Mouse (Mus musculus) adrenal gland, adult 8-10 months (tissue): Measurements from ENCODE around the gene Grik1. TPM values are rescaled to one million over a fixed set of nuclear protein-coding genes. Genes with fewer than 3 reads are reported as not detected.

Source experiments
- DNase-seq: peaks from one replicate; pipeline ENCODE4 v3.0.0; 2022
- total RNA-seq, 4 experiments: library from RNA; stranded (reverse); gene quantifications; 2 replicates each; pipeline ENCODE4 v1.2.4; 2022

Gene Grik1
- total RNA-seq, 4 experiments from 2014 or later = 0.16 TPM; not detected in 3

- DNase-seq = no peak
Measured at GRCm38 (mm10) chr16:87851550-87851949, 438.5 kb downstream of the Grik1 start.

DNA sequence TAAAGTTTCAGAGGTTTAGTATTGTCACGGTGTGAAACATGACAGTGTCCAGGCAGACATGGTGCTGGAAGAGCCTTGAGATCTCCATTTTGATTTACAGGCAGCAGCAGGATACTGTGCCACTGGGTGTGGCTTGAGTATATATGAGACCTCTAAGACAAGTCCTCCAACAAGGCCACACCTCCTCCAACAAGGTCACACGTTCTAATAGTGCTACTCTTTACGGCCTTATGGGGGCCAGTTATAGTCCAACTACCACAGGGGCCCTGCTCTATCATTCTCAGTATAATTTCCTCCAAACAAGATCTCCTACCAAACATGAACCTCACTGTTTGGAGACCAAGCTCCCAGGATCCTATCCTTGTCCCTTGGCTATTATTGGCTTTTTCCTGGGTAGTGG, 441.3 kb downstream of the Grik1 start:
- DNase-seq = no peak

Other genes starting within 250 kb of the Grik1 start
- not detected for gene Cldn17, start 216.7 kb upstream of the Grik1 start, total RNA-seq